Mouse (Mus musculus): ENCODE results near the gene Ell2.

The Ell2 gene

DNA sequence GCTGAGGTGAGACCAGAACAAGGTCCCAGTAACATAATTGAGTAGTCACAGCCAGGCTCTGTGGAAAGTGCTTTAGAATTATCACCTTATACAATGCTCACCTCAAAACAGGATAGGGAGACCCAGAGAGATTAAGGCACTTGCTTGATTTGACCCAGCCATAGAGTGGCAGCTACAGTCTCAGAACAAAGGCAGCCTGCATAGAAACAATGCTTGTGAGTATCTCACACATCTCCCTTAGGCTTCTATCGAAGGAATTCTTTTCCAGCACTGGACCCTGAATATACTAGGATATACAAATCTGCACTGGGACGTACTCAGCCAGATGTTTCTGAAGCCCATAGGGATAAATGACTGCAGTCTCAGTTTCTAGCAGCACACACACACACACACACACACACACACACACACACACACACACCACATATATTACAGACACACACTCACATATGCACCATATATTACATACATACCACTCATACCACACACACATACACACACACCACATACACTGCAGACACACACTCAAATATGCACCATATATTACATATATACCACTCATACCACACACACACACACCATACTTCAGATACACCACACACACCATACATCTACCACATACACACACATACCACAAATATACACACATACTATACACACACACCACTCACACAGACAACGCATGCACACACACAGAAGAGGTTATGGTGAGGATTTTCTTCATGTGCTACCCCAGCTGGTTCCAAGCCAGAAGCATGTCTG is 112.6 kb downstream of the Ell2 start:
- no peak for DNase-seq

DNA sequence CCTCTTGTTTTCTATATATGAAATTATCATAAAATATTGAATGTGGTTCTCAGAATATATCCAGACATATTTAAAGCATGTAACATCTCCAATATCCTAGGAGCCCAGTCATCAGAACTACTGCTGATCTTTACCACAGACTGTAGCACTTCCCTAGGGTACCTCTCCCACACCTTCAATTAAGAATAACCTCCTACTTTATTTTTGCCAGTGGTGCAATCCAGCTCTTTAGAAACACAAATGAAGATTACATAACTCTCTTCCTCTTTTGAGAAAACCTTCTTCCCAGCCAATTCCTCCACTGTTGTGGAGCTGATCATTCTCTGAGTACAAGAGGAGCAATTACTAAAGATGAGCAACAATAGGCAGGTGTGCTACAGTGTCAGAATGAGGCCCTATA is 113.3 kb downstream of the Ell2 start:
- no peak for DNase-seq

Data from cerebellum, postnatal 14 days (tissue).